Mouse (Mus musculus) lung, postnatal 36 days (tissue): ENCODE data around the gene 9430097D07Rik.

Experiments used
- DNase-seq: peaks from one replicate; pipeline ENCODE4 v3.0.0; 2022; ENCODE audit warnings: mixed read lengths

The 9430097D07Rik gene

DNA sequence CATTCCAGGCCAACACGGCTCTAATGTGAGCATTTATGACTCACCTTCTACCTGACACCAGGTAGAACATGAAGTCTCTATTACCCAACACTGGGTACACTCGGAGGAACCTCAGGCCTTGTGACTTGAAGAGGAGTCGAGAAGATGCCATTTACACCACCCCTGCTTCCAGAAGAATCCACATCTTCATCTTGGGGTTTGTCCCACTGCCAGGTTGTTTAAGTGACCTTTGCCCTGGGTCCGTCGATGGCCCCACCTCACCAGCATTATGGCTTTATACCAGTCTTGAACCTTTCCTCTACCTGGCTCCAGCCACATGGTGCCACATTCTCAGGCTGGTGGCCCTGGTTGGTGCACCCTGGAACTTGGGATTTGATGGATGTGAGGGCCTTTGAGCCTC lies 21.8 kb upstream of the 9430097D07Rik start:
- DNase-seq, result no peak

DNA sequence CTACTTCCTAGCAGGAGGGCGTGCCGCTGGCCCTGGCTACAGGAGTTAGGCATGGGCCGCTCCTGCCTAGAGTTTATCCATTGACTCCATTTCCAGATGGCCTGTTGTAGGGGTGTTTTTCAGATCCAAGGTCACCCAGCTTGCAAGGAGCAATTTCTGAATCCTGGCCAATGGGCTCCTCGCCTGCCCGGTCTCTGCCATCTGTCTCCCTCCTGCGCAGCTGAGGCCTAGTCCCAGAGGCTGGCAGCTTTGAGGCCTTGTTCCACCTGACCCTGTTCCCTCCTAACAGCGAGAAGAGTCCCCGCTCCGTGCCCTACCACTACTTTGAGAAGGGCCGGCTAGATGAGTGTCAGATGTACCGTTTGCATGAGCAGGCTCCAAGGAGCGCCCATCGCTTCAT lies 21.2 kb upstream of the 9430097D07Rik start:
- no peak for DNase-seq

GRCm38 (mm10) chr2:32591249-32591648 lies 15.8 kb upstream of the 9430097D07Rik start:
- peak; percentile 42 for DNase-seq

- no peak for DNase-seq
Measured at GRCm38 (mm10) chr2:32590224-32590623, 14.7 kb upstream of the 9430097D07Rik start.

DNA sequence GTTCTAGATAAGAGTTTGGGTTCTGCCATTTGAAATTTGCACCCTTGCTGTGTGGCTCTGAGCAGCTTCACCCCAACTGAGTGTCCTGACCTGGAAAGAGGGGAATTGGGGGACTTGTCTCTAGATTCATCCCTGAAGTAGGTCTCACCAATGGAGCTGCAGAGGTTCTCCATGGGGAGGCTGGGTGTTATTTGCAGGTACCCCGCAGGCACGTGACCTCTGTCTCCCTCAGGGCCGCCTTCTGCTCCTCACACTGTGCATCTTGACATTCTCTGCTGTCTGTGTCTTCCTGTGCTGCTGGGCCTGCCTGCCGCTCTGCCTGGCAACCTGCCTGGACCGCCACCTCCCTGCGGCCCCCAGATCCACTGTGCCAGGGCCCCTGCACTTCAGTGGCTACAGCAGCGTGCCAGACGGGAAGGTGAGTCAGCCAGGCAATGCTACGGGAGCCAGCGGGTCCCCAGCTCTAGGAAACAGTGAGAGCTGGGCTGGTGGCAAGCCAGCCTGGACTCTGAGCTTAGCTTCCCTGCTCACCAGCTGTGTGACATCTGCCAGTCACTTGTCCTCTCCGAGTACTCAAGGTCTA lies 13.8 kb upstream of the 9430097D07Rik start:
- no peak for DNase-seq

- DNase-seq, result peak; percentile 56
Measured at GRCm38 (mm10) chr2:32587731-32588321, 12.3 kb upstream of the 9430097D07Rik start.

DNA sequence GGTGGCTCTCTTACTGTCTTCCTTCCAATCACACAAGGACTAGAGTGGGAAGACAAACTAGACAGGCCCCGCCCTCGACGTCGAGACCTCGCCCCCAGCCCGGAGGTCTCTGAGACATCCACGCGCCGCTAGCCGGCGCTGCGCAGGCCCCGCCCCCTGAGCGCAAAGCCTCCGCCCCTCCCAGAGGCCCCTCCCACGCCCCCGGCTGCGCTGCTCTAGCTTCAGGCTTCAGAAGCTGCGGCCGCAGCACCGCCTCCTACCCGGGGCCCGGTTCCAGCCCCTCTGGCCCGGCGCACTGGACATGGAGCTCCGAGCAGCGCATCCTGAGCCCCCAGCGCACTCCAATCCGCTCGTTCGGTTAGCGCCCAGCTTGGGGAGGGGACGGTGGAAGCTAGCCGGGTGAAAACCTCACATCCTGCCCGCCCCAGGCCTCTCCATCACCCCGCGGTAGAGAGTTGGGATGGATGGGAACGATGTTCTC lies 11.4 kb upstream of the 9430097D07Rik start, which contains the start of gene St6galnac4:
TSS of gene St6galnac4 (plus strand) at position 225 of the 481 bp plus-strand sequence.
- DNase-seq, result peak; percentile 96

GRCm38 (mm10) chr2:32585149-32585714 lies 9.7 kb upstream of the 9430097D07Rik start:
- DNase-seq, result no peak

- DNase-seq, result peak; percentile 94
Measured at GRCm38 (mm10) chr2:32582830-32583799, 7.6 kb upstream of the 9430097D07Rik start.

GRCm38 (mm10) chr2:32581450-32582095 lies 6.1 kb upstream of the 9430097D07Rik start:
- DNase-seq, result peak; percentile 82

DNA sequence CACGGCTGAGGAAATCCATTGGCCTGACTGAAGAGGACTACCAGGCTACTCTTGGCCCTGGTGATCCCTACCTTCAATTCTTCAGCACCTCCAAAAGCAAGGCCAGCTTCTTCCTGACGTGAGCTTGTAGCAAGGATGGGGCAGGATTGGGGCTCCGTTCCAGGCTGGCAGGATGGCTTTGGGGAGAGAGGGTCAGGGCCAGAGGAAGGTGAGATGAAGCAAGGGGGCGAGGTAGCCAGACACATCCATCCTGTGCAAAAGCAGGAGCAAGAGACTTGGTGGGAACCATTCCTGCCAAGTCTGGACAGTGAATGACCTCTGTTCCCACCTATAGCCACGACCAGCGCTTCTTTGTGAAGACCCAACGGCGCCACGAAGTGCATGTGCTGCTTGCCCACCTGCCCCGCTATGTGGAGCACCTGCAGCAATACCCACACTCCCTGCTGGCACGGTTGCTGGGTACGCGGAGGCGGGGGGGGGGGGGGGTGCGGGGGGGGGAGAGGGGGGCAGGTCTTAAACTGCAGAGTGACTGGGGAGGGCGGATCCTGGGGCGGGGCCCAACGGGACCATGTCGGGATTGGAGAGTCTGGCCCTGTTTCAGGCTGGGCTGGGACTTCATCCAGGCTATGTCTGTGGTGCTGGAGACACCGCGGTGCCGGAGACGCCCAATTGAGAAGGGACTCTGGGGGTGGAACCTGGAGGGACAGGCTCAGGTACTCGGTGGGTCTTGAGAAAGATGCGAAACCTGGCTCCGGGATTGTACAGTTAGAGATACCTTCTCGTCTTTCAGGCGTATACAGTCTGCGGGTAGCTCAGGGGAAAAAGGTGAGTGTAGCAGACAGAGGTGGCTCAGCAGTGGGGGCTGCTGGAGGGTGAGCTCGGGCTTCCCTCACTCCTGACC lies 2.9 kb upstream of the 9430097D07Rik start:
- peak; percentile 73 for DNase-seq

DNA sequence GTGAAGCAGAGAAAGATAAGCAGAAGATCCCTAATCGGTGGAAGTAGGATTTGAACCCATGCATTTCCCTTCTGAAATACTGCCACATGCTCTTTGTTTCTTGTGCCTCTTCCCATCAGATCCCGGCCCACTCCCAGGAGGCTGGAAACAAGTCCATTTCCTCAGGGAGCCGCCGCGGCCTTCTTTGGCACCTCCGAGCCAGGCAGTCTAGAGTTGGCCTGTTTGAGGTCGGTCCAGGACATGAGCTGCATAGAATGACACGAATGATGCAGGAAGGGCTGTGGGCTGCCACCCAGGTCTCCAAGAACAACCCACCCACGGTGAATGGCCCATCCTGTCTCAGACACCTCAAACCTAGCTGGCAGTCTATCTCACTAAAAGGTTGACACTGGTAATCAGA lies 1.0 kb upstream of the 9430097D07Rik start:
- no peak for DNase-seq

- peak; percentile 69 for DNase-seq
Measured at GRCm38 (mm10) chr2:32574901-32575585, 441 bp downstream of the 9430097D07Rik start.

DNA sequence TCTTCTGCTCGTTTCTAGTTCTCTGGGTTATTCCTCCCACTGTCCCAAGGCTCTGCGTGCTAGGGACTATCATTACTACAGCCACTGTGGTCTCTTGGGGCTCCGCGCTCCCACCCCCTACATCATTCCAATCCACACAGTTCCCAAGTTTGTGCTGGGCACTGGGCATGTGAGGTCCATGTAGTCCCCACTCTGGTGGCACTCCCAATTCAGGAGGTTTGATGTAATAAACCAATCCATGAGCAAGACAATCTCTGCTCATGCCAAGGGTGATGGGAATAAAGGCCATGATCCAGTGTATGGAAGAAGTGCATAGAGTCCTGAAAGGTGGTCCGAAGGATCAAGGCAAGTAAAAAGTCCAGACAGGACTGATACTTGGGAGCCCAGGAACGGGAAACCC lies 987 bp downstream of the 9430097D07Rik start, which contains the start of gene Pip5kl1:
TSS of gene Pip5kl1 (plus strand) at position 301 of the 400 bp plus-strand sequence.
- DNase-seq, result no peak

- no peak for DNase-seq
Measured at GRCm38 (mm10) chr2:32572196-32572595, 3.3 kb downstream of the 9430097D07Rik start.

GRCm38 (mm10) chr2:32570698-32571494 lies 4.6 kb downstream of the 9430097D07Rik start, which contains the start of gene Dpm2:
Dpm2 (plus strand) TSS chr2:32570858.
- DNase-seq, result peak; percentile 97

GRCm38 (mm10) chr2:32568941-32569340 lies 6.5 kb downstream of the 9430097D07Rik start:
- no peak for DNase-seq

- DNase-seq, result no peak
Measured at GRCm38 (mm10) chr2:32568149-32568548, 7.3 kb downstream of the 9430097D07Rik start.

DNA sequence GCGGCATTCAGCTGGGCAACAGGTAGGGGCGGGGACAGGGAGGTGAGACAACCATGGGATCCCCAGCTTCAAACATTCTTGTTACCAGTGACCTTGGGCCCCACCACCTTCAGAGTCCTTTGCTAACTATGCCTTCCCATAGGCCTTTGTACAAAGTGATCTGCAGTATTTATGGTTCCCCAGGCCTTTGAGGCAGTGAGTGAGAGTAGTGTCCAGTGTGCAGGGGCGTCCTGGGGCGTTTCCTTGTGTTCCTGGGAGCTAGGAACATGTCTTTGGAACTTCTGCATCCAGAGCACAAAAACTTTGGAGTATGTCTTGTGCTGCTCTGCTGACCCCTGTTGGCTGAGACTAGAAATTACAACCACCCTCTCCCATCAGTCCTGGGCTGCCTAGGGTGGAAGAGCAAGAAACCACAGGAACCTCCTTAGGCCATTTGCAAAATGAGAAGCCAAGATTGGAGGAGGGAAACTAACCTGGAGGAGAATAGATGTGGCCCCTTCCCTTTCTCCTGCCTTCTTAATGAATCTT lies 8.9 kb downstream of the 9430097D07Rik start:
- DNase-seq, result peak; percentile 82
